In genomic region chr8:120230081-120230480, GRCm38 (mm10) we compare ENCODE assay signal across 9 mouse cellular contexts. TPM values are rescaled to one million over a fixed set of nuclear protein-coding genes. Genes with fewer than 3 reads are reported as not detected.
A peak's percentile ranks its signal among the peaks of the same experiment; 100 is the strongest.
DNase-seq lines count a peak whose midpoint lies in the region; ATAC-seq lines count a peak whose summit lies in the region.
"Had no signal": no experiment of that assay in that cellular context is flagged by ENCODE, and none has a peak within 500 bp of the region (broad histone marks: within the 10 kb centered on the region; RNA-seq: fewer than 3 reads in every experiment).

No protein-coding gene starts in this region.

- WGBS in liver, embryonic 12.5 days (ENCODE audit: insufficient replicate concordance) = 16% methylated on average over 22 of the region's 22 CpGs

- H3K4me1 ChIP-seq in liver, embryonic 12.5 days = peaks cover 38% of the 10 kb centered on the region

- H3K9ac ChIP-seq in liver, embryonic 12.5 days = 0 out of 2 replicates have a peak overlapping the region, but pooled peaks have one; percentile 17

- no peaks in the 10 kb centered on the region for H3K36me3 ChIP-seq in liver, embryonic 12.5 days

- H3K4me3 ChIP-seq in liver, embryonic 12.5 days = peak overlapping the region; percentile 59

- peak; percentile 44 to 52 for DNase-seq in cerebellum, postnatal 10 days
- DNase-seq in cerebellum, adult 11 months = no peak
- DNase-seq in thymus, postnatal 4 days = peak; percentile 40
- no peak for DNase-seq in thymus, postnatal 36 days
- no peak for DNase-seq in c-Kit-positive CD71-positive TER-119-positive erythroid progenitor cells, embryonic 14.5 days (ENCODE audit: low spot score)
- no peak for DNase-seq in ovary, postnatal 10 days (ENCODE audit: low spot score)
- DNase-seq in ovary, postnatal 14 days (ENCODE audit: low spot score) = no peak
- DNase-seq: thymus, adult 2 months had no signal

- no peak overlapping the region for H3K27ac ChIP-seq in liver, embryonic 12.5 days

- H3K9me3 ChIP-seq in liver, embryonic 12.5 days (replicated peaks) = no peaks in the 10 kb centered on the region

- H3K27me3 ChIP-seq in liver, embryonic 12.5 days (replicated peaks) = peaks cover 89% of the 10 kb centered on the region

- peak overlapping the region; percentile 77 for H3K4me2 ChIP-seq in liver, embryonic 12.5 days

- no peak for ATAC-seq in liver, embryonic 12.5 days

RNA-seq across cellular contexts. Expression of gene Gse1, which starts 1.8 kb away (rescaled TPM):
- 14.5 and 15.9 TPM in 2 replicates for polyA plus RNA-seq in liver, embryonic 12.5 days (2016; fragmentation: Nextera tagmentation; extraction: Ambion mirVana)

RNA-seq across cellular contexts. Expression of gene Fam92b, which starts 52.8 kb away (rescaled TPM):
- polyA plus RNA-seq in liver, embryonic 12.5 days (2016; fragmentation: Nextera tagmentation; extraction: Ambion mirVana) = not detected in 2 replicates

Comparison
In these comparisons a context has a peak if more than half of its experiments do, and no peak if none do; other contexts are left out.
1. DNase-seq: peak in cerebellum, postnatal 10 days (2 of 2) and thymus, postnatal 4 days (single experiment); none in cerebellum, adult 11 months (single experiment), thymus, postnatal 36 days (0 of 2), c-Kit-positive CD71-positive TER-119-positive erythroid progenitor cells, embryonic 14.5 days (single experiment), ovary, postnatal 10 days (single experiment) and ovary, postnatal 14 days (single experiment).